ENCODE assay signal across 19 mouse cellular contexts in genomic region chr8:53872033-53872619, GRCm38 (mm10).
"Had no signal": no experiment of that assay in that cellular context is flagged by ENCODE, and none has a peak within 500 bp of the region (broad histone marks: within the 10 kb centered on the region; RNA-seq: fewer than 3 reads in every experiment).

No protein-coding gene starts in this region.

- H3K4me2 ChIP-seq: kidney, embryonic 15.5 days; limb, embryonic 12.5 days; liver, embryonic 13.5 days; lung, embryonic 15.5 days; neural tube, embryonic 12.5 days; stomach, embryonic 15.5 days had no signal

- H3K4me1 ChIP-seq: kidney, embryonic 15.5 days; liver, embryonic 13.5 days; lung, embryonic 15.5 days; megakaryocyte, embryonic 14.5 days; neural tube, embryonic 12.5 days; stomach, embryonic 15.5 days had no signal

- H3K9ac ChIP-seq: kidney, embryonic 15.5 days; limb, embryonic 12.5 days; liver, embryonic 13.5 days; liver, postnatal 0 days; lung, embryonic 15.5 days; neural tube, embryonic 12.5 days; stomach, embryonic 15.5 days had no signal

- DNase-seq: kidney, adult 2 months; kidney, postnatal 14 days; layer of hippocampus, adult 9-11 months; layer of hippocampus, postnatal 36 days; liver; liver, embryonic 13.5 days; liver, postnatal 0 days; lung, postnatal 14 days; retina, postnatal 1 day; right cerebral cortex, postnatal 4 days; thymus, adult 2 months; thymus, postnatal 25 days had no signal

- ATAC-seq: liver, postnatal 0 days had no signal

- H3K27me3 ChIP-seq: kidney, embryonic 15.5 days; limb, embryonic 12.5 days; liver, embryonic 13.5 days; lung, embryonic 15.5 days; megakaryocyte, embryonic 14.5 days; neural tube, embryonic 12.5 days; stomach, embryonic 15.5 days had no signal

- H3K4me3 ChIP-seq: kidney, embryonic 15.5 days; limb, embryonic 12.5 days; liver, embryonic 13.5 days; lung, embryonic 15.5 days; megakaryocyte, embryonic 14.5 days; neural tube, embryonic 12.5 days; stomach, embryonic 15.5 days had no signal

- H3K27ac ChIP-seq: kidney, embryonic 15.5 days; limb, embryonic 12.5 days; liver, embryonic 13.5 days; lung, embryonic 15.5 days; macrophage; neural tube, embryonic 12.5 days; stomach, embryonic 15.5 days had no signal

- H3K36me3 ChIP-seq: kidney, embryonic 15.5 days; limb, embryonic 12.5 days; liver, embryonic 13.5 days; lung, embryonic 15.5 days; neural tube, embryonic 12.5 days; stomach, embryonic 15.5 days had no signal

- H3K9me3 ChIP-seq: kidney, embryonic 15.5 days; limb, embryonic 12.5 days; liver, embryonic 13.5 days; lung, embryonic 15.5 days; megakaryocyte, embryonic 14.5 days; neural tube, embryonic 12.5 days; stomach, embryonic 15.5 days had no signal
